10 mouse cellular contexts compared by ENCODE assay signal in genomic region chr7:123964559-123965142, GRCm38 (mm10). TPM values are rescaled to one million over a fixed set of nuclear protein-coding genes. Genes with fewer than 3 reads are reported as not detected.
DNase-seq lines count a peak whose midpoint lies in the region; ATAC-seq and TF ChIP-seq lines count a peak whose summit lies in the region.
"Had no signal": no experiment of that assay in that cellular context is flagged by ENCODE, and none has a peak within 500 bp of the region (broad histone marks: within the 10 kb centered on the region; RNA-seq: fewer than 3 reads in every experiment).

No protein-coding gene starts in this region.

- no peaks in the 10 kb centered on the region for H3K36me3 ChIP-seq in intestine, postnatal 0 days (ENCODE audit: control insufficient read depth, insufficient read depth)
- H3K36me3 ChIP-seq in intestine, embryonic 15.5 days: no peaks in the 10 kb centered on the region
- no peaks in the 10 kb centered on the region for H3K36me3 ChIP-seq in heart, embryonic 10.5 days

- no peaks in the 10 kb centered on the region for H3K27me3 ChIP-seq in intestine, postnatal 0 days (replicated peaks; ENCODE audit: control insufficient read depth, insufficient read depth, low read length)
- H3K27me3 ChIP-seq in intestine, embryonic 15.5 days (replicated peaks): no peaks in the 10 kb centered on the region
- H3K27me3 ChIP-seq in heart, embryonic 10.5 days (ENCODE audit: insufficient read depth, poor library complexity, severe bottlenecking): no peaks in the 10 kb centered on the region

- ATAC-seq in intestine, postnatal 0 days: no peak
- ATAC-seq in intestine, embryonic 15.5 days: no peak

- WGBS in intestine, postnatal 0 days: 50% methylated on average over 10 of the region's 10 CpGs
- WGBS in intestine, embryonic 15.5 days: 50% methylated on average over 10 of the region's 10 CpGs
- 50% methylated on average over 10 of the region's 10 CpGs for WGBS in heart, embryonic 10.5 days

- no peaks in the 10 kb centered on the region for H3K9me3 ChIP-seq in intestine, postnatal 0 days (ENCODE audit: control insufficient read depth)
- H3K9me3 ChIP-seq in intestine, embryonic 15.5 days: no peaks in the 10 kb centered on the region
- H3K9me3 ChIP-seq in heart, embryonic 10.5 days: no peaks in the 10 kb centered on the region

- no peak overlapping the region for H3K27ac ChIP-seq in intestine, postnatal 0 days (ENCODE audit: low read depth, low read length)
- H3K27ac ChIP-seq in intestine, embryonic 15.5 days: no peak overlapping the region
- no peak overlapping the region for H3K27ac ChIP-seq in heart, embryonic 10.5 days

- H3K9ac ChIP-seq in intestine, postnatal 0 days (ENCODE audit: low read depth, low read length): no peak overlapping the region
- H3K9ac ChIP-seq in intestine, embryonic 15.5 days: no peak overlapping the region

- DNase-seq in 416B (ENCODE audit: low read depth) (peak; percentile 61), NIH3T3 (ENCODE audit: low read depth) (peak; percentile 42)
- peak; percentile 1 for DNase-seq in induced T-regulatory cell, adult 2 months (ENCODE audit: low read depth)
- DNase-seq in spleen, postnatal 36 days (ENCODE audit: low spot score in 2 of 2): no peak
- DNase-seq in heart, embryonic 10.5 days (ENCODE audit: low spot score): no peak
- no peak for DNase-seq in left cerebral cortex, adult 8-10 months (ENCODE audit: low spot score in 2 of 2)

- no peak overlapping the region for H3K4me2 ChIP-seq in intestine, postnatal 0 days (replicated peaks; ENCODE audit: low read depth)
- no peak overlapping the region for H3K4me2 ChIP-seq in intestine, embryonic 15.5 days (replicated peaks)

- TF ChIP-seq CTCF in intestine, postnatal 0 days (IDR thresholded peaks at IDR 0.05; ENCODE audit: low read depth): peak; percentile 67

- H3K4me3 ChIP-seq in intestine, postnatal 0 days (ENCODE audit: low read depth, low read length): no peak overlapping the region
- H3K4me3 ChIP-seq in intestine, embryonic 15.5 days (replicated peaks): no peak overlapping the region
- no peak overlapping the region for H3K4me3 ChIP-seq in heart, embryonic 10.5 days
- H3K4me3 ChIP-seq: erythroblast, embryonic 14.5 days had no signal

- H3K4me1 ChIP-seq in intestine, postnatal 0 days (replicated peaks; ENCODE audit: control insufficient read depth, insufficient read depth, low read length): no peaks in the 10 kb centered on the region
- no peaks in the 10 kb centered on the region for H3K4me1 ChIP-seq in intestine, embryonic 15.5 days (replicated peaks)
- no peaks in the 10 kb centered on the region for H3K4me1 ChIP-seq in heart, embryonic 10.5 days

RNA-seq across cellular contexts. Expression of gene Hs3st4, which starts 18.0 kb away (rescaled TPM):
- not detected in 2 replicates for polyA plus RNA-seq in intestine, postnatal 0 days (2015; fragmentation: Nextera tagmentation; extraction: Ambion mirVana)
- polyA plus RNA-seq in intestine, embryonic 15.5 days (2015; fragmentation: Nextera tagmentation; extraction: Ambion mirVana): 0.10 and 0.13 TPM in 2 replicates
- polyA plus RNA-seq in heart, embryonic 10.5 days (2016; fragmentation: Nextera tagmentation; extraction: Ambion mirVana): 0.28 TPM in 2 replicates
- total RNA-seq in left cerebral cortex, adult 8-10 months (2022): 10 to 100 TPM; 51.2 to 61.2 (median 54.6) TPM
- polyA plus RNA-seq: erythroblast, embryonic 14.5 days; liver, embryonic 16.5 days had no signal

Comparison
In these comparisons a context has a peak if more than half of its experiments do, and no peak if none do; other contexts are left out.
1. DNase-seq: peak in 416B (single experiment), NIH3T3 (single experiment) and induced T-regulatory cell, adult 2 months (single experiment); none in spleen, postnatal 36 days (0 of 2), heart, embryonic 10.5 days (single experiment) and left cerebral cortex, adult 8-10 months (0 of 2).